Mouse (Mus musculus): ENCODE data around the gene Gm10283. TPM values are rescaled to one million over a fixed set of nuclear protein-coding genes. Genes with fewer than 3 reads are reported as not detected.
A peak's percentile ranks its signal among the peaks of the same experiment; 100 is the strongest.
"Not testable (repeated sequence)": the region's sequence is repeated elsewhere in the genome, so short reads cannot be mapped to it uniquely, and the experiment has no call there.

The Gm10283 gene
- total RNA-seq (2021): not detected
- long read RNA-seq, experiment 1: 0 reads
- long read RNA-seq, experiment 2: 0 reads

DNA sequence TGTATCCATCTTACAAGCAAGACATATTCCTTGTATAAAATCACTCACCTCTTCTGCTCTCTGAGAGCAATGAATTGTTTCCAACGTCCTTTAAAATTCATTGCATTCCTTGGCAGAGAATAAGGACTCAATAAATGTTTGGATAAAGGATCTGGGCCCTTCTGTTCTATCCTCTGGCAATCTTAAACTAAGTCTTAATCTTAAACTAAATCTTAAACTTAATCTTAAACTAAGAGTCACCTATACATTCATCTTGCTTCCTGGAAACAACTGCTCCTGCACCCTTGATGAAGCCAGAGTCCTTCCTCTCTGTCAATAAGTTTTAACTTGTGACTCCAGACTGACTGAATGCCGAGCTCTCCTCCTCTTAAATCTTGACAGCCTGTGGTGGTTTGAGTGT lies at the start of gene Gm10283:
Gene Gm10283, minus strand, starts transcription at position 101 of the 400 bp plus-strand sequence.
- intact Hi-C loops (cut with DNase I; ENCODE audit: low total_unique reads): no loop called here
- DNase-seq: no peak

GRCm38 (mm10) chr8:60534945-60535344 lies 31.9 kb upstream of the Gm10283 start:
- no peak for DNase-seq
- intact Hi-C loops (cut with DNase I; ENCODE audit: low total_unique reads): no loop called here

- intact Hi-C loops (cut with DNase I; ENCODE audit: low total_unique reads): no loop called here
- no peak for DNase-seq
Observed at GRCm38 (mm10) chr8:60518286-60518685, 15.3 kb upstream of the Gm10283 start.

GRCm38 (mm10) chr8:60505653-60506521 lies 2.9 kb upstream of the Gm10283 start, which contains the start of gene Aadat:
TSS of gene Aadat (plus strand) at chr8:60505932.
- intact Hi-C loops (cut with DNase I; ENCODE audit: low total_unique reads): loop anchor here (5.0 kb wide), 1 partner anchor 361 kb away; no protein-coding TSS in a partner anchor

DNA sequence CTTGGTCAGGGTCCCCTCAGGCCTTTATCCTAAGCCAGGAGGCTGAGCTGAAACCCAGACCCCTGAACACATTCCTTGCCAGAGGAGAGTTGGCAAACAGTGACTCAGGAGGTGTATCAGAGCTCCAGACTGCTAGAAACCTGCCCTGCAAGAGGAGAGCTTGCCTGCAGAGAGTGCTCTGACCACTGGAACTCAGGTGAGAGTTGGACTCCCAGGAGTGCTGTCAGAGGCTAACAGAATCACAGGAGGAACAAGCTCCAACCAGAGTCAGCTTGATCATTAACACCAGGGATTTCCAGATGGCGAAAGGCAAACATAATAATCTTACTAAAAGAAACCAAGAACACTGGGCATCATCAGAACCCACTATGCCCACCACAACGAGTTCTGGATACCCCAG lies 8.0 kb downstream of the Gm10283 start:
- DNase-seq; intact Hi-C loops (cut with DNase I; ENCODE audit: low total_unique reads): not testable (repeated sequence)

More at GRCm38 (mm10) chr8:60505653-60506521, 2.9 kb upstream of the Gm10283 start, which contains the start of gene Aadat:
- DNase-seq: peak; percentile 28

DNA sequence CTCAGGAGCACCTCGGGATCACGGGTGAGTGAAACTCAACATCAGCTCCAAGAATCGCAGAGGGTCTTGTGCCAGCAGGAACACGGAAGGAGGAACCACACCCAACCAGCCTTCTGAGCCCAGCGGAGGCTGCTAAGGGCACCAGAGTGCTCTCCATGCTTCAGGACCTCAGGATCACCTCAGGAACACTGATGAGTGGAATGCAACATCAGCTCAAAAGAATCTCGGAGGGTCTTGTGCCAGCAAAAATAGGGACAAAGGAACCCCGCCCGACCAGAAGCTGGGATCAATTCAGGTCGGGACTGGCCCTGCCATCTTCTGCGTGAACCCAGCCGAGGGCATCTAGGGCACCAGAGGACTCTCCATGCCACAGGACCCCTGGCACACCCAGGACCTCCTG lies 8.4 kb downstream of the Gm10283 start:
- intact Hi-C loops (cut with DNase I; ENCODE audit: low total_unique reads): no loop called here
- no peak for DNase-seq

DNA sequence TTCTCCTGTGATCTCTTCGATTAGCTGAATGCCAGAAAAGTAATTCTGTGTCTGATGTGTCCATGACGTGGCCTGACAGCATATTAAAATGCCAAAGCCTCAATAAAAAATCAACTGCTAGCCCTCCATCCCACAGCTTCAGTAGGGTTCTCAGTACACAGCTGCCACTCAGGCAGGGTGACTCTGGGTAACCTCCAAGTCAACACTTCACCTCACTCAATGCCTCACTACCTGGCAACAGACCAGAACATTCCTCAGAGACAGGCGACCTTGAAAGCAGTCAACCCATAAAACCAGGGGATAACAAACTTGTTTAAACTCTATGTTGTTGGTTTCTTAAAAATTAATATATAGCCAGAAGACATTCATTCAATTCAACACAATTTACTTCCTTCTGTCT lies 10.5 kb downstream of the Gm10283 start:
- intact Hi-C loops (cut with DNase I; ENCODE audit: low total_unique reads): no loop called here
- DNase-seq: no peak

DNA sequence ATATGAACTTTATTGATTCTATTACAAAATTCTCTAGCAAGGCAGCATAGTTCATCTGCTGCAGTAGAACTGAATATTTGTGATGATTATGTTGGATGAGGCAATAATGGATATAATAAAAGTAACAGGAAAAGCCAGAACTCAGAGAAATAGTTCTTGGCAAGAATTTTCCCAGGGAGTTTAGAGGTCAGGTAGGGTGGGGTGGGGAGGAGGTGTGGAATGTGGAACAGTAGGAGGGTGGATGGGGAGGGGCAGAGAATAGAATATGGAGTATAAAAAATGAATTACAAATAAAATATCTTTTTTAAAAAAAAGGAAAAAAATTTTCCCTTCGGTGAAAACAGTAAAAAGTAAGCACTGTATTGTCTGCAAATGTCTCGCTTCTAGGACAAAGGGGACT lies 11.1 kb downstream of the Gm10283 start:
- DNase-seq: no peak
- intact Hi-C loops (cut with DNase I; ENCODE audit: low total_unique reads): no loop called here

- intact Hi-C loops (cut with DNase I; ENCODE audit: low total_unique reads): no loop called here
- no peak for DNase-seq
Observed at GRCm38 (mm10) chr8:60490147-60490546, 12.9 kb downstream of the Gm10283 start.

- DNase-seq: peak; percentile 38
- intact Hi-C loops (cut with DNase I; ENCODE audit: low total_unique reads): loop anchor here (5.0 kb wide), 1 partner anchor 1900 kb away; no protein-coding TSS in a partner anchor
Observed at GRCm38 (mm10) chr8:60466686-60467335, 36.2 kb downstream of the Gm10283 start.

DNA sequence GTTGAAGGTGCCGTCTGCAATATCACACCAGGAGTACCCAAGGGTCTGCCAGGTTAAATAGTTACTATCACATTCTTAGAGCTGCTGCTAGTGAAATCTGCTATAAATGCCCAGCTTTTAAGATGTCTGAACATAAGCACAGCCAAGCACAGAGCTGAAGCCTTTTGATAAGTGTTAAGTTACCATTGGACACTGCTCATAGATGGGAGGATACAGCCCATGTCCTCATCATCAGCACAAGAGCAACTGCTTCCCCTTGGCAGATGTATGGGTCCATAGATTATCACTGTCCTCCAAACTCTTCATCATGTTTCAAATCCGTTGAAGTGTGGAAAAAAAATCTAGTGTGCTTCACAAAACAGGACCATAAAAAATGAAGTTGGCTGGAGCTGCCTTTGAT lies 53.7 kb downstream of the Gm10283 start:
- intact Hi-C loops (cut with DNase I; ENCODE audit: low total_unique reads): no loop called here

DNA sequence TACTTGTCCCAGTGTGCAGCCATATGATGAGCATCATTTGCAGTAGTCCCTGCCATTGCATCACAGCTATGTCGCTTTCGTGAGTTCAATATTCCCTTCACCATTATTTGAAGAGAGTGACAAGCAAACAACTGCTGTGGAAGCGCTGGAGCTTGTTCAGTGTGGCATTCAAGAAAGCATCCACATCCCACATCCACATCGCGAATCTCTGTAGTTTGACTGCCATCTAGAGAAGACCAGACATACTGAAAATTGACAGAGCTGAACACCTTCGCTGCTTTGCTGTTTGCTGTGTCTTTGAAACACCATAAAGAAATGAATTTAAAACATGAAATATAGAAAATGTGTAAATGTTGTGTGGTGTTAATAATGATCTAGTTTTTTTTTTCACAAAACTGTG lies 58.0 kb downstream of the Gm10283 start:
- no peak for DNase-seq
- intact Hi-C loops (cut with DNase I; ENCODE audit: low total_unique reads): no loop called here

More for the DNA sequence above, 53.7 kb downstream of the Gm10283 start:
- DNase-seq: no peak

- intact Hi-C loops (cut with DNase I; ENCODE audit: low total_unique reads): no loop called here
- DNase-seq: no peak
Observed at GRCm38 (mm10) chr8:60438557-60438956, 64.4 kb downstream of the Gm10283 start.

- intact Hi-C loops (cut with DNase I; ENCODE audit: low total_unique reads): no loop called here
- no peak for DNase-seq
Observed at GRCm38 (mm10) chr8:60436872-60437271, 66.1 kb downstream of the Gm10283 start.

DNA sequence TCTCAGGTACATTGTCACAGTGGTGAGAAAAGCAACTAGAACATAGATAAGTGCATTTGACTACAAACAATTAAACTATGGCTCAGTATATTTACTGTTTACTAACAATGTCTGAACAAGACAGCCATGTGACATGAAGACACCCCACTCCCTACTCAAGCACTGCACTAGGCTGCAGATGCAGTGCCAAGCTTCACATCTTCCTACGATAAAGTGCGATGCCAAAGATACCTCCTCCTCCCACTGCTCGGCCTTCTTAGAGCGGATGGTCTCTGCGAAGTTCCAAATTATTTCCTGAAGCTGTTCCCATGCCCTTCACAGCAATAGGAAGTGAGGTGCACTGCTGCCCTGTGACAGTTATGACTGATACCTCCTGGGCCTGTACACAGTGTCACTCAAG lies 70.3 kb downstream of the Gm10283 start:
- intact Hi-C loops (cut with DNase I; ENCODE audit: low total_unique reads): no loop called here
- no peak for DNase-seq

GRCm38 (mm10) chr8:60406358-60406757 lies 96.6 kb downstream of the Gm10283 start:
- intact Hi-C loops (cut with DNase I; ENCODE audit: low total_unique reads): no loop called here
- no peak for DNase-seq

DNA sequence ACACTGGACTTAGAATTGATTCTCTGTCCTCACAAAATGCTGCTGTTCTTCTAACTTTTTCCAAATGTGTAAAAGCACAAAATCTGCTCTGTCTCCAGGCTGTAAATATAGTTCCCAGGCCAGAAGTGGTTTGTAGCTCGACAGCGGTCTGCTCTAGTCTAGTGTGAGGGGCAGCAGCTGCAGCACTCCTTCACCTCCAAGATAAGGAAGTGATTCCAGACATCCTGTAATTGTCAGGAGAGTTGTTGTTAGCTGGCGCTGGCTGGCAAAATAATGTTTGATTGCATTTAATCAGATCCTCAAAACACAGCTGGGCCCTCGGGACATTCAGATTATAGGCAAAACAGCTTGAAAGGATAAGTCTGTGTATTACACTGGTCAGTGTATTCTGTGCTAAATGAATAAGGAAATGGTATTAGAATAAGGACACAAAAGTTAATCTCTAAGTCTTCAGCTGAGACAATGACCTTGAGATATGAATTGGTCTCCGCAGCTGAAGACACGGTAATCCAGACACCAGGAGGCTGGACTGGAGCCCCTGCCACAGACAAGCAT lies 97.9 kb downstream of the Gm10283 start:
- DNase-seq: no peak
- intact Hi-C loops (cut with DNase I; ENCODE audit: low total_unique reads): no loop called here

DNA sequence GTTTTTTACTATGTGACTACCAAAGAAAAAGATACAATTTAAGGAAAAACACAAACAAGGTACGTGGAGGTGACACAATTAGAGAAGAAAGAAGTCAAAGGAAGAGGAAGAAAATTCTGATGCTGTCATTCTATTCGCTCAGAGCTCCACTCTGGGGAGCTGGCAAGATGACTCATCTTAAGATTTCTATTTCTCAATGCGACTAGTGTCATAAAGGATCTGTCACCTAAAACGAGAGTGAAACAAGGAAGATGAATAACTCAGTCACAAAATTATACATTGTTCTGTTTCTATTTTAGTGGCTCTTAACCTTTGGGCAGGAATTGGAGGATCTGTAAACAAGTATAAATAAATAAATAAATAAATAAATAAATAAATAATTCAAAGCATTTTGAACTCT lies 109.3 kb downstream of the Gm10283 start:
- intact Hi-C loops (cut with DNase I; ENCODE audit: low total_unique reads): no loop called here
- DNase-seq: no peak

GRCm38 (mm10) chr8:60386589-60386988 lies 116.4 kb downstream of the Gm10283 start:
- intact Hi-C loops (cut with DNase I; ENCODE audit: low total_unique reads): no loop called here
- DNase-seq: no peak
